Mouse (Mus musculus) testis, adult 2 months (tissue): ENCODE measurements at regions not wholly inside any gene's neighbourhood (a gene's known extent, or its start where the extent isn't known, plus 50 kb on each side); places are given as distances from the start of the nearest gene placed in this dataset.

Experiments
- H3K27ac ChIP-seq: fragments of 200-500 bp; 2 replicates; pipeline ENCODE4 v1.5.1; 2012; ENCODE audit warnings: low read depth, low read length; ENCODE audit not compliant: control insufficient read depth, insufficient read depth
- H3K27me3 ChIP-seq: fragments of 200-500 bp; 2 replicates; pipeline ENCODE4 v1.6.1; 2012; ENCODE audit warnings: mild to moderate bottlenecking, low read length, moderate library complexity; ENCODE audit not compliant: control insufficient read depth, insufficient read depth
- H3K36me3 ChIP-seq: fragments of 200-500 bp; 2 replicates; pipeline ENCODE4 v1.6.1; 2012; ENCODE audit warnings: mild to moderate bottlenecking, low read length; ENCODE audit not compliant: control insufficient read depth, insufficient read depth
- H3K4me1 ChIP-seq: fragments of 200-500 bp; 2 replicates; pipeline ENCODE4 v1.6.1; 2012; ENCODE audit warnings: low read length; ENCODE audit not compliant: control insufficient read depth, insufficient read depth
- H3K4me3 ChIP-seq: fragments of 200-500 bp; 2 replicates; pipeline ENCODE4 v1.5.1; 2012; ENCODE audit warnings: low read depth, mild to moderate bottlenecking, low read length, moderate library complexity, mixed read lengths; ENCODE audit not compliant: control insufficient read depth
- CTCF ChIP-seq: fragments of 200-500 bp; IDR thresholded peaks from 2 replicates; pipeline ENCODE4 v1.5.1; 2012; ENCODE audit warnings: low read depth, mild to moderate bottlenecking, inconsistent platforms, low read length, moderate library complexity; ENCODE audit not compliant: control insufficient read depth, insufficient read depth, insufficient replicate concordance
- POLR2A ChIP-seq: fragments of 200-500 bp; IDR thresholded peaks from 2 replicates; pipeline ENCODE4 v1.6.1; 2012; ENCODE audit warnings: low read depth, mild to moderate bottlenecking, inconsistent platforms, low read length, moderate library complexity; ENCODE audit not compliant: control insufficient read depth

DNA sequence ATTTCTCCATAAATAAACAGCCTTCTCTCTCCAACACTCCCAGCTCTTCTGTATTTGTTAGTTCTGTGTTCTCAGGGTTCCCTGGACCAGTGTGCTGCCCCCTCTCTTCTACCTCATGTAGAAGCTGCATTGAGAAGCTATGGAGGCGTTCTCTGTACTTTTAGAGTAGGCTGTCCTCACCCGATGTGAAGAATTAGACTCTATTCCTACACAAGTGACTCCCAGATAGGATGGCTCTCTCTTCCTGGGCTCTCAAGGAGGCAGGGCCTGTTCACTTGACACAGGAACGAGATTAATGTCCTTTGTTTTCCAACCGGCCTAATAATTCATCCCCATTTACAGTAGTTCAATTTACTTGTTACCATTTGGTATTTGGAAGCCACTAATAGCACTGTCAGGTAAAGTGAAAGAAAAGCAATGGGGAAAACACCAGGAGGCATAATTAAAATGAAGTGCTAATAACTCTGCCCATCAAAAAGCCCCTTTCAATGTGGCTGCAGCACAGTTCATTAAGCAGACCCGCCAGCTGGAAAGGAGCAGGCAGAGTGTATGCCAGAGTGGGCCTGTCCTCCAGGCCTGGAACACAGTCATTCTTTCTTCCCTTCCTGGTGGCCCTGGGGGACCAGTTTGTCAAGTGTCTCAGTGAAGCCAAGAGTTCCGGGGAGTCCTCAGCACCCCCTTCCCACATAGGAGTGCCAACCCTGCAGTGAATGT is 454.8 kb upstream of the Gm6657 start:
- TF ChIP-seq POLR2A, result no peak
- no peak for TF ChIP-seq CTCF
- H3K27ac ChIP-seq, result no peak overlapping the region
- no peaks in the 10 kb centered on the region for H3K36me3 ChIP-seq
- no peaks in the 10 kb centered on the region for H3K27me3 ChIP-seq
- no peaks in the 10 kb centered on the region for H3K4me1 ChIP-seq
- H3K4me3 ChIP-seq, result no peak overlapping the region

DNA sequence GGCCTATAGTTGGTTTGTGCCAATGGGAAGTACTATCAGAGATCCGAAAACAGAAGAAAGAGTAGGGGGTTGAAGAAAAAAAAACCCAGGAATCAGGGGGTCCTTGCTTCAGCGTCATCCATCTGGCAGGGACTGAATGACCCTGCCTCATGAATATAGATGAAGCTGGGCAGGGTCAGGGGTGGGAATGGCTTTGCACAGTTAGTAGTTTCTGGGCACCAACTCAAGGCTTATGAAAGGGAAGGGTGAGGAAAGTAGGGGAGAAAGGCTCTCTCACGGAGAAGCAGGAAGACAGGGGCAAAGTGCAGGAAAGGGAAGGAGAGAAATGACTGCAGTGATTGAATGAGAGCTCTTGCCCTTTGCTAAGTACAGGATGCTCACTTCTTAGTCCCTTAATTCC is 451.3 kb upstream of the Gm6657 start:
- Histone ChIP-seq H3K36me3 (no peaks in the 10 kb centered on the region), H3K27me3 (no peaks in the 10 kb centered on the region), H3K27ac (no peak overlapping the region), H3K4me1 (no peaks in the 10 kb centered on the region), H3K4me3 (no peak overlapping the region)
- TF ChIP-seq POLR2A (no peak), CTCF (no peak)

DNA sequence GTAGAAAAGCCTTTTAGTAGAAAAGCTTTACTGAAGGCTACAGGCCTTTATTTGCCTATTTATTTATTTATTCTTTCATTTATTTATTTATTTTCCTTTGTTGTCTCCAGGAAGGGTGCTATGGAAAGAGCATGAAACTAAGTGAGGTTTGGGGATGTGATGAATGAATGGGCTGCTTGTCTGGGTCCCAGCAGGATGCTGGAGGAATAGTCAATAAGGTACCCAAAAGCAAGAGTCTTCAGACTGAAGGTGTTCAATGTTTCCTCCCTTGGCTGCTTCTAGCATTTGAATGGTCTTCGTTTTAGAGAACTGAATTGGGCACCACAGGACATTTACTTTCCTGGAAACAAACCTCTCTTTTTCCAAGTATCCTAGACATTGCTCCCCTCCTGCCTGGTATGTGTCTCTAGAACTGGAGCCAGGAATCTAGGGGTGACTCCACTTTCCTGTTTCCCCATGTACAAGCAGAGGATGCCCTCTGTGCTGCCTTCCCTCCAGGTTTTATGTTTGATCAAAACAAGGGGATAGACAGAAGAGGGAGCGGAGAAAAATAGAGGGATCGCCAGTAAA is 444.5 kb upstream of the Gm6657 start:
- Histone ChIP-seq H3K4me3 (no peak overlapping the region), H3K27ac (no peak overlapping the region), H3K4me1 (no peaks in the 10 kb centered on the region), H3K36me3 (no peaks in the 10 kb centered on the region), H3K27me3 (no peaks in the 10 kb centered on the region)
- TF ChIP-seq POLR2A (no peak), CTCF (no peak)

DNA sequence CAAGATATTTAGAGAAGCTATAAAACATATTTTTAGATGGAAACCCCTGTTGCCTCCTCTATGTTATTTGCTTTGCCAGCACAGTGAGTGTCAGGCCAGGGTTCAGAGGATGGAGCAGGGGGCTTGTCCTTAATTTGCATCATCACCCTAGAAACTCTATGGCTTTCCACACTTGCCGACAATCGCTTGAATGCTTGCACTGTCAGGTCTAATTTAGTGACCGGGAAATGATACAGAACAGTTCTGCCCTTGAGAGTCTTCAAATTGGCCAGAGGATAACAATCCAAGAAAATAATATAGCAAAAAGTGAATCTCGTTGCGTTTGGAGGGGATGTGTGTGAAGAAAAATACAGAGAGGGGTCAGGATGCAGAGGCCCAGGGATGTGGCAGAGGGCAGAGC is 441.9 kb upstream of the Gm6657 start:
- H3K36me3 ChIP-seq, result no peaks in the 10 kb centered on the region
- no peaks in the 10 kb centered on the region for H3K27me3 ChIP-seq
- H3K4me3 ChIP-seq, result no peak overlapping the region
- no peak overlapping the region for H3K27ac ChIP-seq
- H3K4me1 ChIP-seq, result no peaks in the 10 kb centered on the region
- TF ChIP-seq CTCF (no peak), POLR2A (no peak)

DNA sequence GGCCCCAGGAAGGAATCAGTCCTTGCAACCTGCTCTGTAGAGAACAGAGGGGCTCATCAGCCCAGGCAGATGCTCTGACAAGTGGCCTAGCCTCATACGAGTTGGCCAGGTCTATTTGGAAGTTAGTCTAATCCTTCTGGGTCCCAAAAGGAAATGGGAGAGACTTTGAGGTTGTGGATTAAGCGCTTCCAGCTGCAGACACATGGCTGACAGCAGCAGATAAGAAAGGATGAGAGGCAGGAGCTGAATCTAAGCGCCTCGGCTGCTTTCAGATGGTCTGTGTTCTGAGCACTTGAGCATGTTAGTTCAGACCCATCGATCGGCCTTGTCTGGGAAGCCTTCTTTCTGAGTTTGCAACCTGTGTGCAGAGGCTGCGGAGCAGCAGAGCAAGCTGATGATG is 438.0 kb upstream of the Gm6657 start:
- H3K27me3 ChIP-seq, result no peaks in the 10 kb centered on the region
- H3K36me3 ChIP-seq, result no peaks in the 10 kb centered on the region
- no peak for TF ChIP-seq CTCF
- TF ChIP-seq POLR2A, result no peak
- no peak overlapping the region for H3K27ac ChIP-seq
- H3K4me1 ChIP-seq, result no peaks in the 10 kb centered on the region
- H3K4me3 ChIP-seq, result no peak overlapping the region

DNA sequence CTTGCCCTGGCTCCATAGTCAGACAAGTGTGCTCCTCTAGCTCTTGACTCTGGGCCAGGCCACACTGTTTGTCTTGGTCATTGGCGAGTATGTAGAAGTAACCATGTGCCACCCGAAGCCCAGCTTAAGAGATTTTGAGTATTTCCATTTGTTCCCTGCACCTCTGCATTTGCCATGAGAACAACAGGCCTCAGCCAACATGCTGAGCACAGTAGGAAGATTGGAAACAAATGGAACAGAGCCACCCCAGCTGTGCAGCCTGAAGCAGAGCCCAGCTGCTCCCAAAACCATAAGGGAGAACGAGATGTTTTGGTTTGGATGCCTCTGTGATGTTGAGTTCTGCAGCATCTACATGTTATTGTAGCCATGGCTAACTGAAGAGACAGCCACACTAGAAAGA is 433.1 kb upstream of the Gm6657 start:
- H3K36me3 ChIP-seq, result no peaks in the 10 kb centered on the region
- no peak overlapping the region for H3K27ac ChIP-seq
- no peak for TF ChIP-seq CTCF
- no peak for TF ChIP-seq POLR2A
- no peak overlapping the region for H3K4me3 ChIP-seq
- no peaks in the 10 kb centered on the region for H3K4me1 ChIP-seq
- H3K27me3 ChIP-seq, result no peaks in the 10 kb centered on the region

DNA sequence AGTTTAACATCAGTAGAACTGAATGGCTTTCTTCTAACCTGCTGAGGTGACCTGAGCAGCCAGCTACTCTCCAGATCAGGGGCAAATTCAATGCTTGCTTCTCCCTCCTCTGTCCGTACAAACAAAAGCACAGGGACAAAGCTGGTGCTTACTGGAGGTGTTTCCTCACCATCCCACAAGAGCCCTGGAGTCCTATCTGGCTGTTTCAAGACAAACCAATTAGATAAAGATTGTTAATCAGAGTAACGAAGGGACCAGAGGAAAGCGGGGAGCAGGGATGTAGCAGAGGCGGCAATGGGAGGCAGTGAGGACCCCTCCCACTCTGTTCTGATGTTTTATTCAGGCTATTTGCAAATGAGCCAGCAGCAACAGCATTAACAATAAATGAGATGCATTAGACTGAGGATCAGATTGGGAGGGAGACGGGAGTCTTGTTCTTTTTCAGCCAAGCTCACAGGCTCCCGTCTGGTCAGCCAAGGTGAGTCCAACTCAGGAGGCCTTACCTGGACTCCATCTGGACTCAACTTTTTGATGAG is 418.0 kb upstream of the Gm6657 start:
- no peaks in the 10 kb centered on the region for H3K27me3 ChIP-seq
- TF ChIP-seq POLR2A (no peak), CTCF (no peak)
- H3K36me3 ChIP-seq, result no peaks in the 10 kb centered on the region
- no peak overlapping the region for H3K4me3 ChIP-seq
- H3K4me1 ChIP-seq, result peaks cover 4% of the 10 kb centered on the region; the same call in 1 of the 2 replicates
- no peak overlapping the region for H3K27ac ChIP-seq

DNA sequence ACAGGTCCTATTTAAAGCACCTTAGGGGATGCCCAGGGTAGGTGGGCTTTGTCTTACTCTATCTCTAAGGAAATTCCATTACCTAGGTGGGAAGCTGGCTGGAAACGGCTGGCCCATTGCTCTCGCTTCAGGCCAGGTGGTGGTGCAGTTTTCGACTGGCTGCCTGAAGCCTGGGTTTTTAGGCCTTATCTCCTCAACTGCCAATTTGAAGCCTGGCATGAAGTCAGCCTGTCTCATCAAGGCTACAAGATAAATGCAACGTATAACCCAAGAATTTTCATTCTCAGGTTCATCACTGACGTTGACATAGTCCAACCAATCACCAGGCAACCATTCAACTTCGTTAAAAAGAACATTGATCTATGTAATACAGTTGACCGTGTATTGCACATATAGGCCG is 417.3 kb upstream of the Gm6657 start:
- H3K4me3 ChIP-seq, result no peak overlapping the region
- H3K4me1 ChIP-seq, result peaks cover 6% of the 10 kb centered on the region; the same call in 1 of the 2 replicates
- no peaks in the 10 kb centered on the region for H3K36me3 ChIP-seq
- no peak for TF ChIP-seq CTCF
- TF ChIP-seq POLR2A, result no peak
- H3K27ac ChIP-seq, result no peak overlapping the region
- H3K27me3 ChIP-seq, result no peaks in the 10 kb centered on the region
